Mouse (Mus musculus) lung, postnatal 25 days (tissue): ENCODE results near the gene Usp15.
"Not testable (repeated sequence)": the region's sequence is repeated elsewhere in the genome, so short reads cannot be mapped to it uniquely, and the experiment has no call there.

Experiments used
- DNase-seq: peaks from one replicate; pipeline ENCODE4 v3.0.0; 2022; ENCODE audit warnings: low spot score

The Usp15 gene

GRCm38 (mm10) chr10:123196835-123197559, at the start of gene Usp15:
Usp15 (minus strand) TSS chr10:123196995.
- peak; percentile 91 for DNase-seq

GRCm38 (mm10) chr10:123229420-123229819, 32.6 kb upstream of the Usp15 start:
- DNase-seq, result no peak

GRCm38 (mm10) chr10:123222785-123223184, 26.0 kb upstream of the Usp15 start:
- no peak for DNase-seq

GRCm38 (mm10) chr10:123209517-123209916, 12.7 kb upstream of the Usp15 start:
- DNase-seq, result no peak

GRCm38 (mm10) chr10:123208336-123208735, 11.5 kb upstream of the Usp15 start:
- no peak for DNase-seq

- no peak for DNase-seq
These were observed 9.3 kb upstream of the Usp15 start for GRCm38 (mm10) chr10:123206074-123206473.

GRCm38 (mm10) chr10:123205364-123205763, 8.6 kb upstream of the Usp15 start:
- DNase-seq, result not testable (repeated sequence)

- no peak for DNase-seq
These were observed 5.4 kb upstream of the Usp15 start for GRCm38 (mm10) chr10:123201981-123202758.

GRCm38 (mm10) chr10:123201436-123201835, 4.6 kb upstream of the Usp15 start:
- DNase-seq, result no peak

GRCm38 (mm10) chr10:123200996-123201395, 4.2 kb upstream of the Usp15 start:
- DNase-seq, result no peak

- DNase-seq, result no peak
These were observed 3.5 kb upstream of the Usp15 start for GRCm38 (mm10) chr10:123200320-123200659.

GRCm38 (mm10) chr10:123199615-123200319, 3.0 kb upstream of the Usp15 start:
- no peak for DNase-seq

GRCm38 (mm10) chr10:123199119-123199518, 2.3 kb upstream of the Usp15 start:
- no peak for DNase-seq

GRCm38 (mm10) chr10:123198183-123198582, 1.4 kb upstream of the Usp15 start:
- no peak for DNase-seq

- peak; percentile 42 for DNase-seq
These were observed 597 bp downstream of the Usp15 start for GRCm38 (mm10) chr10:123195961-123196834.

- DNase-seq, result peak; percentile 59
These were observed 1.3 kb downstream of the Usp15 start for GRCm38 (mm10) chr10:123195501-123195900.

GRCm38 (mm10) chr10:123191038-123191437, 5.8 kb downstream of the Usp15 start:
- no peak for DNase-seq

- DNase-seq, result no peak
These were observed 9.5 kb downstream of the Usp15 start for GRCm38 (mm10) chr10:123187337-123187736.

GRCm38 (mm10) chr10:123185907-123186306, 10.9 kb downstream of the Usp15 start:
- DNase-seq, result no peak

- DNase-seq, result no peak
These were observed 13.1 kb downstream of the Usp15 start for GRCm38 (mm10) chr10:123183743-123184142.

- peak; percentile 28 for DNase-seq
These were observed 13.6 kb downstream of the Usp15 start for GRCm38 (mm10) chr10:123183243-123183642.

GRCm38 (mm10) chr10:123182391-123182790, 14.4 kb downstream of the Usp15 start:
- no peak for DNase-seq
